Comparison of ENCODE assay signal across 2 mouse cellular contexts in the genomic region with DNA sequence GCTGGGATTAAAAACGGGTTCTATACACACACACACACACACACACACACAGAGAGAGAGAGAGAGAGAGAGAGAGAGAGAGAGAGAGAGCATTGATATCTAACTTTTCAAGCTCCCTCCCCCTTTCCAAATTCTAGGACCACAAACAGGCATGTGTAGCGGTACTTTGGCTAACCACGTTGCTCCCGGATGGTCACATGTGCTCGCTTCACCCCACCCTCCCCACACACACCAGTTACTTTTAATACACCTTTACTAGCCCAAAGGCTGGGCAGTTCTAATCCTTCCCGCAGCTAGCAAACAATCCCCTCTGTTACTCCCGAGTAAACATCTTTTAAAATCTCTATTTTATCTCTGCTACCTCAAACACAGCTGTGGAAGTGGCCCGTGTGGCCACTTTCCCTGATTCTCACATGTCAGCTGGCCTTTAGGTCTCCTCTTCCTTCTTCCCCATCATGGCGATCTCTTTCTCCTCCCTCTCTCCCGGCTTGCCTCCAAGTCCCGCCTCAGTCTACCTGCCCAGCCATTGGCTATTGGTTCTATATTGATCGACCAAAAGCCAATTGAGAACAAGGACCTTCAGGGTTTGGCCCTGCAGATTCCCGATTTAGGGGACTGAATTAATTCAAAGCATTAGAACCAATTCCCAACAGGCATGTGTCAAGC.
TF ChIP-seq lines count a peak whose summit lies in the region.

No protein-coding gene starts in this region.

TF ChIP-seq in CH12.LX, 34 proteins besides CTCF, POLR2A, EP300 and RAD21 (continued from another document):
- TF ChIP-seq MXI1 (IDR thresholded peaks at IDR 0.05; ENCODE audit: low read depth, low read length), result no peak; the same call in 1 of the 2 replicates

TF ChIP-seq in MEL, 35 proteins besides CTCF, POLR2A, EP300 and RAD21 (continued from another document):
- no peak for TF ChIP-seq NRF1 (IDR thresholded peaks at IDR 0.05; ENCODE audit: insufficient read depth, low read depth, low read length, poor library complexity, severe bottlenecking)
- no peak for TF ChIP-seq TCF12 (IDR thresholded peaks at IDR 0.05; ENCODE audit: low read depth, low read length)
- no peak for TF ChIP-seq CHD2 (IDR thresholded peaks at IDR 0.05; ENCODE audit: low read length)
- TF ChIP-seq MAZ (IDR thresholded peaks at IDR 0.05; ENCODE audit: low read depth, low read length), result peak; percentile 37; the same call in 1 of the 2 replicates
- no peak for TF ChIP-seq ZKSCAN1 (IDR thresholded peaks at IDR 0.05; ENCODE audit: low read depth, low read length)
- TF ChIP-seq POLR2AphosphoS5 (IDR thresholded peaks at IDR 0.05; ENCODE audit: borderline replicate concordance, low read depth, low read length), result no peak
- peak; percentile 79 for TF ChIP-seq USF1 (IDR thresholded peaks at IDR 0.05; ENCODE audit: low read depth, low read length)
- no peak for TF ChIP-seq POLR2AphosphoS2 (IDR thresholded peaks at IDR 0.05; ENCODE audit: low read length)
- no peak for TF ChIP-seq ELF1 (IDR thresholded peaks at IDR 0.05; ENCODE audit: low read depth, low read length)
- TF ChIP-seq KAT2A (conservative IDR thresholded peaks at IDR 0.05; ENCODE audit: low read depth, low read length), result no peak
- peak; percentile 51 for TF ChIP-seq NELFE (IDR thresholded peaks at IDR 0.05; ENCODE audit: low read depth, low read length)
- no peak for TF ChIP-seq E2F4 (IDR thresholded peaks at IDR 0.05; ENCODE audit: borderline replicate concordance, low read depth, low read length)
- TF ChIP-seq MXI1 (IDR thresholded peaks at IDR 0.05; ENCODE audit: low read depth, low read length), result peak; percentile 63
- TF ChIP-seq JUND (IDR thresholded peaks at IDR 0.05; ENCODE audit: low read depth, low read length), result peak; percentile 85; the same call in 1 of the 2 replicates
- TF ChIP-seq MAFK (IDR thresholded peaks at IDR 0.05; ENCODE audit: borderline replicate concordance, low read depth, low read length), result no peak
- no peak for TF ChIP-seq USF2 (IDR thresholded peaks at IDR 0.05; ENCODE audit: borderline replicate concordance in 1 of 2, insufficient read depth in 1 of 2, low read depth in 1 of 2, low read length in 2 of 2)
- TF ChIP-seq SMC3 (IDR thresholded peaks at IDR 0.05; ENCODE audit: low read depth, low read length), result no peak
- TF ChIP-seq CHD1 (IDR thresholded peaks at IDR 0.05; ENCODE audit: low read depth, low read length), result no peak
- TF ChIP-seq MEF2A (IDR thresholded peaks at IDR 0.05; ENCODE audit: extremely low read depth, insufficient replicate concordance, low read depth, low read length, poor library complexity, severe bottlenecking), result no peak
- peak; percentile 80 for TF ChIP-seq MAX (IDR thresholded peaks at IDR 0.05; ENCODE audit: low read length)
- TF ChIP-seq GABPA (IDR thresholded peaks at IDR 0.05; ENCODE audit: low read depth, low read length), result no peak
- TF ChIP-seq SIN3A (IDR thresholded peaks at IDR 0.05; ENCODE audit: low read length), result peak; percentile 35
- no peak for TF ChIP-seq GATA1 (IDR thresholded peaks at IDR 0.05; ENCODE audit: low read depth, low read length)
- TF ChIP-seq UBTF (IDR thresholded peaks at IDR 0.05; ENCODE audit: borderline replicate concordance, insufficient read depth, low read depth, low read length), result no peak
- TF ChIP-seq ZC3H11A (IDR thresholded peaks at IDR 0.05; ENCODE audit: low read depth, low read length), result no peak
- TF ChIP-seq ZNF384 (IDR thresholded peaks at IDR 0.05; ENCODE audit: low read depth, low read length), result no peak
- TF ChIP-seq HCFC1 (IDR thresholded peaks at IDR 0.05; ENCODE audit: low read depth, low read length), result peak; percentile 39
- no peak for TF ChIP-seq BHLHE40 (IDR thresholded peaks at IDR 0.05; ENCODE audit: borderline replicate concordance, low read depth, low read length)
- no peak for TF ChIP-seq ZMIZ1 (IDR thresholded peaks at IDR 0.05; ENCODE audit: low read depth, low read length)
- TF ChIP-seq RCOR1 (IDR thresholded peaks at IDR 0.05; ENCODE audit: low read depth, low read length), result no peak
- no peak for TF ChIP-seq MYB (IDR thresholded peaks at IDR 0.05; ENCODE audit: low read depth, low read length)
- TF ChIP-seq TBP (IDR thresholded peaks at IDR 0.05; ENCODE audit: low read depth, low read length), result no peak
- no peak for TF ChIP-seq TAL1 (IDR thresholded peaks at IDR 0.05; ENCODE audit: low read length)
